Mouse (Mus musculus): ENCODE measurements at regions not wholly inside any gene's neighbourhood (a gene's known extent, or its start where the extent isn't known, plus 50 kb on each side); places are given as distances from the start of the nearest gene placed in this dataset.
A peak's percentile ranks its signal among the peaks of the same experiment; 100 is the strongest.

DNA sequence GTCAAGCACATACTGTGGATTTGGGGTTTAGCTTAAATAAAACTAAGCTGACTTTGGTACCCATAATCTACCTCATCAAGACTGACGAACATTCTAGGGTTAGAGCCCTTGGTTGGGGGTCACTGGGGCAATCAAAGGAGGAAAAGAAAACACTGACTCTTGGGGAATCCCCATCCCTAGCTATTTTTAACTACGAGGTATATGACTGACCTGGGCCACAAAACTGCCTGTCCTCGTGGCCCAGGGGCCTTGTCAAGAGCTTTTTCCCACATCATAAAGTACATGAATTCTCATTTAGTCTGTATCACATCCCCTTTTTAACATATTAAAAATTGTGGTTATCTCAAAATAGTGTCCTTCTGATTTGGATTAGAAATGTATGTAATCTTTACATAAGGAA lies 207.7 kb upstream of the Cxcl12 start:
- WGBS: 95% methylated on average over 3 of the region's 3 CpGs
- H3K27ac ChIP-seq (ENCODE audit: insufficient read depth, low read length): no peak overlapping the region
- no peak for TF ChIP-seq POLR2A (IDR thresholded peaks at IDR 0.05; ENCODE audit: borderline replicate concordance, insufficient read depth, low read length)
- no peak for TF ChIP-seq CTCF (IDR thresholded peaks at IDR 0.05; ENCODE audit: borderline replicate concordance, insufficient read depth, low read depth, low read length)

GRCm38 (mm10) chr6:116966436-116966835 lies 201.9 kb upstream of the Cxcl12 start:
- TF ChIP-seq POLR2A (IDR thresholded peaks at IDR 0.05; ENCODE audit: borderline replicate concordance, insufficient read depth, low read length): no peak
- TF ChIP-seq CTCF (IDR thresholded peaks at IDR 0.05; ENCODE audit: borderline replicate concordance, insufficient read depth, low read depth, low read length): peak; percentile 49
- no peak overlapping the region for H3K4me3 ChIP-seq (replicated peaks; ENCODE audit: insufficient read depth, low read depth, low read length)
- no peaks in the 10 kb centered on the region; the same call in 1 of the 2 replicates for H3K27me3 ChIP-seq (ENCODE audit: control insufficient read depth, insufficient read depth, low read length)
- no peaks in the 10 kb centered on the region for H3K4me1 ChIP-seq (ENCODE audit: control insufficient read depth, insufficient read depth, low read length)
- DNase-seq: no peak
- WGBS: 25% methylated on average over 3 of the region's 3 CpGs
- no peak overlapping the region for H3K27ac ChIP-seq (ENCODE audit: insufficient read depth, low read length)

More for the DNA sequence above, 207.7 kb upstream of the Cxcl12 start:
- no peak overlapping the region for H3K4me3 ChIP-seq (replicated peaks; ENCODE audit: insufficient read depth, low read depth, low read length)
- no peak for DNase-seq
- H3K27me3 ChIP-seq (ENCODE audit: control insufficient read depth, insufficient read depth, low read length): no peaks in the 10 kb centered on the region
- H3K4me1 ChIP-seq (ENCODE audit: control insufficient read depth, insufficient read depth, low read length): no peaks in the 10 kb centered on the region

GRCm38 (mm10) chr6:116969381-116969910 lies 198.9 kb upstream of the Cxcl12 start:
- Histone ChIP-seq H3K4me3 (replicated peaks; ENCODE audit: insufficient read depth, low read depth, low read length) (no peak overlapping the region), H3K4me1 (ENCODE audit: control insufficient read depth, insufficient read depth, low read length) (no peaks in the 10 kb centered on the region), H3K27ac (ENCODE audit: insufficient read depth, low read length) (no peak overlapping the region), H3K27me3 (ENCODE audit: control insufficient read depth, insufficient read depth, low read length) (no peaks in the 10 kb centered on the region; the same call in 1 of the 2 replicates)
- no peak for DNase-seq
- 67% methylated on average over 9 of the region's 9 CpGs for whole genome bisulfite sequencing
- TF ChIP-seq POLR2A (IDR thresholded peaks at IDR 0.05; ENCODE audit: borderline replicate concordance, insufficient read depth, low read length) (no peak), CTCF (IDR thresholded peaks at IDR 0.05; ENCODE audit: borderline replicate concordance, insufficient read depth, low read depth, low read length) (no peak)

DNA sequence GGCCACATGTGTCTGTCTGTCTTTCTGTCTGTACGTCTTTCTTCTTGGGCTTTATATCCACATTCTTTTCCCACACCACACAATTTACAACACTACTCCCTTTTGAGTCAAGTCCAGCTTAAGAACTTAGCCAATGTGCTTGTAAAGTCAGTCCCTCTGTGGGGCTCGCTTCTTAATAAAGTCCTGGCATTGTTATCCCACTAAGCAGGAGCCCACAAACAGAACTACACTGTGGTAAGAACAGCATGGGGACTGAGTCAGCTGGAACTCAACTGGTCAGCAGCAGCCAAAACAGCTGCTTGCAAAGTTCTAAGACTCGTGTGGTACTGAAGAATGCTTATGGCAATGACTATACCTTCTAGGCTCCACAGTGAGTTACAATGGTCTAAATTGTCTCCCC lies 193.5 kb upstream of the Cxcl12 start:
- Histone ChIP-seq H3K27ac (ENCODE audit: insufficient read depth, low read length) (no peak overlapping the region), H3K4me1 (ENCODE audit: control insufficient read depth, insufficient read depth, low read length) (no peaks in the 10 kb centered on the region), H3K27me3 (ENCODE audit: control insufficient read depth, insufficient read depth, low read length) (no peaks in the 10 kb centered on the region; the same call in 1 of the 2 replicates), H3K4me3 (replicated peaks; ENCODE audit: insufficient read depth, low read depth, low read length) (no peak overlapping the region)
- no peak for TF ChIP-seq CTCF (IDR thresholded peaks at IDR 0.05; ENCODE audit: borderline replicate concordance, insufficient read depth, low read depth, low read length)
- TF ChIP-seq POLR2A (IDR thresholded peaks at IDR 0.05; ENCODE audit: borderline replicate concordance, insufficient read depth, low read length): no peak
- 75% methylated on average over 3 of the region's 3 CpGs for WGBS
- DNase-seq: no peak

DNA sequence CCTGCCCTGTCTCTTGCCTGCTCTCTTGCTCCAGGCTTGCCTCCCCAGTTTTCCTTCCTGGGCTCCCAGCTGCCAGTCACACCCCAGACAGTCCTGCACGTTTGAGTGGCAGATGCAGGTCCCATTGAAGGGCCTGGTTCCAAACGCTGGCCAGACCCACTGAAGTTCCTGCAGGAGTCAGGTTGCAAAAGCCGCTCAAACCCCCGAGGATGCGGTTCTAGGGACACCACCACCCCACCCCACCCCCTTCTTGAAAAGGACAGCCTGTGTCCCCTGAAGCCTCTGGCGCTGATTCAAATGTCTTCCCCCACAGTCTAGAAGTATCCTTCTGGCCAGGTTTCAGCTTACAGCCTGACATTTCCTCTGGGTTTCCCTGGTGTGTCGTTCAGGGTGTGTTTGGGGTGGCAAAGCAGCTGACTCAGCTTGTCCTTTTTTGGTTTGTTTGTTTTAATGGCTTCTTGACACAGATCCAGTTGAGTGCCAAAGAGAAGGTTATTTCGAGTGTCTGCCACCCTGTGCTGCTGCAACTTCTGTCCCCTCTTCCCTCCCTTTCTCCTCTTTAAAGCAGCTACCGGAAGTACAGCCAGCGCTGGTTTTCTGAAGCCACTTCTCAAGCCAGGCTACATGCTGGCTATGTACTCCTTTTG lies 187.9 kb upstream of the Cxcl12 start:
- H3K4me1 ChIP-seq (ENCODE audit: control insufficient read depth, insufficient read depth, low read length): 0 out of 2 replicates have a peak, but pooled peaks cover 4% of the 10 kb centered on the region
- H3K27me3 ChIP-seq (ENCODE audit: control insufficient read depth, insufficient read depth, low read length): no peaks in the 10 kb centered on the region
- no peak overlapping the region for H3K4me3 ChIP-seq (replicated peaks; ENCODE audit: insufficient read depth, low read depth, low read length)
- H3K27ac ChIP-seq (ENCODE audit: insufficient read depth, low read length): no peak overlapping the region
- TF ChIP-seq POLR2A (IDR thresholded peaks at IDR 0.05; ENCODE audit: borderline replicate concordance, insufficient read depth, low read length) (no peak), CTCF (IDR thresholded peaks at IDR 0.05; ENCODE audit: borderline replicate concordance, insufficient read depth, low read depth, low read length) (no peak)
- DNase-seq: peak; percentile 14 to 31
- 8% methylated on average over 10 of the region's 10 CpGs for WGBS

DNA sequence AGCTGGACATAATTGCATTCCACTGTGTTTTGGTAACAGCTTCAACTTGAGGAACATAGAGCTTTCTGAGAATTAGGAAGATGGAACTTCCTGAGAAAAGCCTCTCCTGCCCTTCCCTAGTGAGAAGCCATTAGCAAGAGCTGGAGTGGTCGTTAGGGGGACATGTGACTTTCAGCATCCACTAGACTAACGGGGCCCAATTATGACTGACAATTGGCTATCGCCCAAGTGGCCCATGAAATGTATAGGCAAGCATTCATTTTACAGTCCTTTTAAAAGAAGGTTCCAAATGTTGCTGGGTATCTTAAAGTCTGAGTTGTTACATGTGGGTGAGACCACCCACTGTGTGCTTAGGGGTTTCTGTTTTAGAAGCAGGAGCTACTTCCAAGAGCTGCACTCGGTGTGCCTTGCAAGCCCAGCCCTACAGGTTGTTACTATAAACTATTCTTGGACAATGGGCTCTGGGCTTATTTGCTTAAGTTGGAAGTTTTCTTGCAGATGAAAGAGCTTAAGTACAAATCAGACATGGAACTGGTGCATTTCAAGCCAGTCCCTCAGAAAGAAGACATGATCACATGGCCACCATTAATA lies 183.1 kb upstream of the Cxcl12 start:
- no peak overlapping the region for H3K4me3 ChIP-seq (replicated peaks; ENCODE audit: insufficient read depth, low read depth, low read length)
- no peak overlapping the region for H3K27ac ChIP-seq (ENCODE audit: insufficient read depth, low read length)
- H3K27me3 ChIP-seq (ENCODE audit: control insufficient read depth, insufficient read depth, low read length): no peaks in the 10 kb centered on the region
- 0 out of 2 replicates have a peak, but pooled peaks cover 4% of the 10 kb centered on the region for H3K4me1 ChIP-seq (ENCODE audit: control insufficient read depth, insufficient read depth, low read length)
- no peak for TF ChIP-seq POLR2A (IDR thresholded peaks at IDR 0.05; ENCODE audit: borderline replicate concordance, insufficient read depth, low read length)
- no peak for TF ChIP-seq CTCF (IDR thresholded peaks at IDR 0.05; ENCODE audit: borderline replicate concordance, insufficient read depth, low read depth, low read length)
- WGBS: 69% methylated on average over 4 of the region's 4 CpGs
- no peak for DNase-seq

DNA sequence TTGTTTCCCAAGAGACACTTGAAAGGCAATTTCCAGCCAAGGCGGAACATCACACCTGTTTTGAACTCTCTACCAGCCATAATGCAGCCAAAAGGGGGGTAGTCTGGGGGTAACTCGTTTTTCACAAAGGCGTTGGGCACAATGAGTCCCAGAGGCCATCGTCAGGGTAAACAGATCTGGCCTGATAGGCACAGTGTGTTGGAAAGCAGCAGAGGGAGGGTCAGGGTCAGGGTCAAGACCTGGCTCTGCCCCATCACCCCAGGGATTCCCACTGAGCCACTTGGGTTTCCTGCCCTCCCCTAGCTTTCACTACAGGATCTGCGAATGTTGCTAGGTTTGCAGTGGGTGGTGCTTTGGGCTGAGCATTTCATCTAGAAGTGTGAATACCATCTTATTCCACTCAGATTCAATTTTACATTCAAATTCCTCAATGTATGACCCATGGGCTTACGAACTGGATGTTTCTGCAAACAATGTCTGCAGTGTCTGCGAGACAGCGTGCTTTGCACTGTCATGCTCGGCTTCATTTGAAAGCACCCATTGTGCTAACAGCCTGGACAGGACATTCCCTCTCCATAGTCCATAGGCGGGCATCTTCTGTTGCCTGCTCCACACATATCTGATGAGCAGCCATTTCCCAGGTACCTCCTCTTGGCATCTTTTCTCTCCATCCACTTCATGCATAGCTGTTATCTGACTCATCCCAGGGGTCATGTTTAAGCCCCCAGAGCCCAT lies 181.9 kb upstream of the Cxcl12 start:
- no peak overlapping the region for H3K4me3 ChIP-seq (replicated peaks; ENCODE audit: insufficient read depth, low read depth, low read length)
- no peak for TF ChIP-seq CTCF (IDR thresholded peaks at IDR 0.05; ENCODE audit: borderline replicate concordance, insufficient read depth, low read depth, low read length)
- TF ChIP-seq POLR2A (IDR thresholded peaks at IDR 0.05; ENCODE audit: borderline replicate concordance, insufficient read depth, low read length): no peak
- peak in 1 of 2 experiments; percentile 10 for DNase-seq
- no peak overlapping the region for H3K27ac ChIP-seq (ENCODE audit: insufficient read depth, low read length)
- WGBS: 48% methylated on average over 10 of the region's 10 CpGs
- H3K27me3 ChIP-seq (ENCODE audit: control insufficient read depth, insufficient read depth, low read length): no peaks in the 10 kb centered on the region
- H3K4me1 ChIP-seq (ENCODE audit: control insufficient read depth, insufficient read depth, low read length): no peaks in the 10 kb centered on the region

Measured in cerebellum, adult 2 months (tissue).